Mouse (Mus musculus): ENCODE results near the gene Safb2. TPM values are rescaled to one million over a fixed set of nuclear protein-coding genes. Genes with fewer than 3 reads are reported as not detected.
A peak's percentile ranks its signal among the peaks of the same experiment; 100 is the strongest.

The Safb2 gene
- polyA plus RNA-seq, 1 experiment from 2014 or later: 56.1 TPM

GRCm38 (mm10) chr17:56510970-56511706 is 73.2 kb downstream of the Safb2 start:
- ATAC-seq (ENCODE audit: low FRiP score): no peak
- Histone ChIP-seq H3K9ac (ENCODE audit: low read depth, low read length) (no peak overlapping the region; the same call in 1 of the 2 replicates), H3K4me1 (replicated peaks; ENCODE audit: control insufficient read depth, insufficient read depth, low read length) (peaks cover 8% of the 10 kb centered on the region)

More at GRCm38 (mm10) chr17:56510970-56511706, 73.2 kb downstream of the Safb2 start:
- H3K4me2 ChIP-seq (replicated peaks; ENCODE audit: low read depth, low read length): peak overlapping the region; percentile 26
- no peak overlapping the region for H3K27ac ChIP-seq (ENCODE audit: low read depth, low read length)
- WGBS: 5% methylated on average over 57 of the region's 60 CpGs
- H3K9me3 ChIP-seq (ENCODE audit: control insufficient read depth, low read length): no peaks in the 10 kb centered on the region
- peak overlapping the region; percentile 19 for H3K4me3 ChIP-seq (ENCODE audit: low read depth, low read length)
- H3K27me3 ChIP-seq (ENCODE audit: control insufficient read depth, insufficient read depth, low read length): peaks cover 39% of the 10 kb centered on the region
- peak; percentile 51 for DNase-seq (ENCODE audit: low spot score)
- no peaks in the 10 kb centered on the region for H3K36me3 ChIP-seq (ENCODE audit: control insufficient read depth, insufficient read depth, low read length)

Other genes starting within 250 kb of the Safb2 start
- 142 and 156 TPM in 2 replicates for gene Ptprs, start 108.1 kb downstream of the Safb2 start, polyA plus RNA-seq (2014; fragmentation: Nextera tagmentation; extraction: Ambion mirVana)
- not detected in 2 replicates for gene Znrf4, start 72.2 kb downstream of the Safb2 start, polyA plus RNA-seq (2014; fragmentation: Nextera tagmentation; extraction: Ambion mirVana)
- gene Gm20219, start 30.2 kb downstream of the Safb2 start, polyA plus RNA-seq (2014; fragmentation: Nextera tagmentation; extraction: Ambion mirVana): 1.0 and 1.1 TPM in 2 replicates
- 93.7 and 105 TPM in 2 replicates for gene Safb, start 240 bp upstream of the Safb2 start, polyA plus RNA-seq (2014; fragmentation: Nextera tagmentation; extraction: Ambion mirVana)
- gene 2410015M20Rik, start 25.2 kb upstream of the Safb2 start, polyA plus RNA-seq (2014; fragmentation: Nextera tagmentation; extraction: Ambion mirVana): 184 and 192 TPM in 2 replicates
- 1,258 and 1,259 TPM in 2 replicates for gene Rpl36, start 28.8 kb upstream of the Safb2 start, polyA plus RNA-seq (2014; fragmentation: Nextera tagmentation; extraction: Ambion mirVana)
- gene Lonp1, start 42.3 kb upstream of the Safb2 start, polyA plus RNA-seq (2014; fragmentation: Nextera tagmentation; extraction: Ambion mirVana): 43.7 and 45.4 TPM in 2 replicates
- 0.56 and 0.86 TPM in 2 replicates for gene Catsperd, start 43.6 kb upstream of the Safb2 start, polyA plus RNA-seq (2014; fragmentation: Nextera tagmentation; extraction: Ambion mirVana)
- 94.2 and 104 TPM in 2 replicates for gene Ranbp3, start 88.7 kb upstream of the Safb2 start, polyA plus RNA-seq (2014; fragmentation: Nextera tagmentation; extraction: Ambion mirVana)
- gene Ndufa11, start 133.2 kb upstream of the Safb2 start, polyA plus RNA-seq (2014; fragmentation: Nextera tagmentation; extraction: Ambion mirVana): 363 and 381 TPM in 2 replicates
- gene Vmac, start 133.4 kb upstream of the Safb2 start, polyA plus RNA-seq (2014; fragmentation: Nextera tagmentation; extraction: Ambion mirVana): 15.6 and 18.1 TPM in 2 replicates
- 4.4 and 4.6 TPM in 2 replicates for gene Nrtn, start 172.9 kb upstream of the Safb2 start, polyA plus RNA-seq (2014; fragmentation: Nextera tagmentation; extraction: Ambion mirVana)
- gene Dus3l, start 180.2 kb upstream of the Safb2 start, polyA plus RNA-seq (2014; fragmentation: Nextera tagmentation; extraction: Ambion mirVana): 30.3 and 35.4 TPM in 2 replicates
- gene Prr22, start 185.7 kb upstream of the Safb2 start, polyA plus RNA-seq (2014; fragmentation: Nextera tagmentation; extraction: Ambion mirVana): 0.49 and 0.71 TPM in 2 replicates
- 6.4 and 6.7 TPM in 2 replicates for gene Rfx2, start 246.4 kb upstream of the Safb2 start, polyA plus RNA-seq (2014; fragmentation: Nextera tagmentation; extraction: Ambion mirVana)